Mouse (Mus musculus) E14TG2a.4 (cell line): ENCODE results near the gene Gphn.

Source experiments
- H3K27me3 ChIP-seq: 2 replicates; pipeline ENCODE4 v1.6.1; 2014; ENCODE audit warnings: low read length, control low read depth; ENCODE audit not compliant: insufficient read depth
- H3K36me3 ChIP-seq: 2 replicates; pipeline ENCODE4 v1.6.1; 2014; ENCODE audit warnings: low read length, control low read depth; ENCODE audit not compliant: insufficient read depth
- H3K4me1 ChIP-seq: replicated peaks from 2 replicates; pipeline ENCODE4 v1.6.1; 2014; ENCODE audit warnings: low read depth, low read length, control low read depth
- H3K4me3 ChIP-seq: replicated peaks from 2 replicates; pipeline ENCODE4 v1.5.1; 2014; ENCODE audit warnings: mild to moderate bottlenecking, low read length
- H3K9me3 ChIP-seq: 2 replicates; pipeline ENCODE4 v1.6.1; 2014; ENCODE audit warnings: low read length, control low read depth
- CTCF ChIP-seq: conservative IDR thresholded peaks from 2 replicates; pipeline ENCODE4 v1.5.1; 2014; ENCODE audit warnings: low read length
- NANOG ChIP-seq: IDR thresholded peaks from 2 replicates; pipeline ENCODE4 v1.6.1; 2014; ENCODE audit warnings: borderline replicate concordance, low read length, mixed read lengths
- POU5F1 ChIP-seq: IDR thresholded peaks from 2 replicates; pipeline ENCODE4 v1.6.1; 2014; ENCODE audit warnings: low read length, borderline replicate concordance

Gene Gphn

DNA sequence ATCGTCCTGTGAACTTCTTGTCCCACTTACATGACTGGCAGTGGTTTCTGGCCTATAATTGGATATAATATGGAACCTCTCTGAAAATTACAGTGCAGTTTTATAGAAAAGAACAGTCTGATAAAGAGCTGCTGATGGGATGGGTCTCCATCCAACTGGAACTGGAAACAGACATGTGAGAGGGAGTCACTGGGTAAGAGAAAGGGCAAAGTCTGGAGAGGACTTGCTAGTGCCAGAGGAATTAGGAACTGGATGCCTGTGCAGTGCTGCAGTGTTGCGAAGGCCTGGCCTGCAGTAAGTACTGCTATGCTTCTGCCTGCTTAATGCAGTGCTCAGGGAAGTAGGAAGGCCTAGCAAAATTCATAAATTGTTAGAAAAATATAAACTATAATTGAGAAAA is 467.1 kb downstream of the Gphn start:
- Histone ChIP-seq H3K9me3 (no peaks in the 10 kb centered on the region), H3K36me3 (no peaks in the 10 kb centered on the region), H3K4me3 (no peak overlapping the region), H3K4me1 (no peaks in the 10 kb centered on the region), H3K27me3 (no peaks in the 10 kb centered on the region)
- TF ChIP-seq NANOG (no peak), CTCF (no peak), POU5F1 (no peak)

GRCm38 (mm10) chr12:78717783-78718182 is 491.6 kb downstream of the Gphn start:
- TF ChIP-seq CTCF (no peak), POU5F1 (no peak), NANOG (no peak)
- Histone ChIP-seq H3K4me1 (no peaks in the 10 kb centered on the region), H3K4me3 (no peak overlapping the region)

GRCm38 (mm10) chr12:78727723-78728122 is 501.5 kb downstream of the Gphn start:
- no peak overlapping the region for H3K4me3 ChIP-seq
- no peaks in the 10 kb centered on the region for H3K4me1 ChIP-seq
- H3K36me3 ChIP-seq = no peaks in the 10 kb centered on the region
- H3K9me3 ChIP-seq = no peaks in the 10 kb centered on the region
- TF ChIP-seq NANOG = no peak
- TF ChIP-seq CTCF = no peak
- no peak for TF ChIP-seq POU5F1
- no peaks in the 10 kb centered on the region for H3K27me3 ChIP-seq

More at GRCm38 (mm10) chr12:78717783-78718182, 491.6 kb downstream of the Gphn start:
- H3K9me3 ChIP-seq = no peaks in the 10 kb centered on the region
- H3K36me3 ChIP-seq = no peaks in the 10 kb centered on the region
- H3K27me3 ChIP-seq = no peaks in the 10 kb centered on the region
